Mouse (Mus musculus) embryonic facial prominence, embryonic 14.5 days (tissue): ENCODE results near the gene Pfdn4. TPM values are rescaled to one million over a fixed set of nuclear protein-coding genes. Genes with fewer than 3 reads are reported as not detected.

Experiments used
- ATAC-seq: fragments of 200-750 bp; cut with Nextera tagmentation; 2 replicates; pipeline ENCODE4 v1.8.0; 2017; ENCODE audit warnings: low read depth, moderate number of reproducible peaks, moderate TSS enrichment
- DNase-seq: peaks from one replicate; pipeline ENCODE4 v3.0.0-alpha.2; 2015; ENCODE audit warnings: low spot score
- H3K27ac ChIP-seq: fragments of 300-500 bp; sonication (generic); replicated peaks from 2 replicates; pipeline ENCODE4 v1.5.1; 2014; ENCODE audit warnings: low read depth, mild to moderate bottlenecking, low read length, moderate library complexity
- H3K27me3 ChIP-seq: fragments of 300-500 bp; sonication (generic); replicated peaks from 2 replicates; pipeline ENCODE4 v1.6.1; 2014; ENCODE audit warnings: low read length; ENCODE audit not compliant: control insufficient read depth, insufficient read depth
- H3K36me3 ChIP-seq: fragments of 300-500 bp; sonication (generic); 2 replicates; pipeline ENCODE4 v1.6.1; 2014; ENCODE audit warnings: low read length, mixed read lengths; ENCODE audit not compliant: control insufficient read depth, insufficient read depth
- H3K4me1 ChIP-seq: fragments of 300-500 bp; sonication (generic); 2 replicates; pipeline ENCODE4 v1.6.1; 2014; ENCODE audit warnings: antibody characterized with exemption, low read length; ENCODE audit not compliant: control insufficient read depth, insufficient read depth
- H3K4me2 ChIP-seq: fragments of 300-500 bp; sonication (generic); 2 replicates; pipeline ENCODE4 v1.6.1; 2014; ENCODE audit warnings: low read depth, mild to moderate bottlenecking, low read length, moderate library complexity, mixed read lengths
- H3K4me3 ChIP-seq: fragments of 300-500 bp; sonication (generic); 2 replicates; pipeline ENCODE4 v1.5.1; 2014; ENCODE audit warnings: low read depth, mild to moderate bottlenecking, low read length
- H3K9ac ChIP-seq: fragments of 300-500 bp; sonication (generic); 2 replicates; pipeline ENCODE4 v1.6.1; 2014; ENCODE audit warnings: low read depth, mild to moderate bottlenecking, low read length, moderate library complexity, mixed read lengths
- H3K9me3 ChIP-seq: fragments of 300-500 bp; sonication (generic); 2 replicates; pipeline ENCODE4 v1.6.1; 2016; ENCODE audit warnings: low read length; ENCODE audit not compliant: control insufficient read depth
- WGBS: fragments of 180-500 bp; shearing (Covaris S2); extraction: QIAGEN DNeasy Blood & Tissue Kit; methylation state at CpG from one replicate; pipeline ENCODE4 v1.1.7; 2014; 5-methylcytosine and 5-hydroxymethylcytosine counted together
- polyA plus RNA-seq: library from polyadenylated mRNA; unstranded; fragments of >200 nt; fragmentation: Nextera tagmentation; extraction: Ambion mirVana; gene quantifications from 2 replicates; pipeline ENCODE4 v1.2.1, GENCODE M21; 2014

Pfdn4 gene
- polyA plus RNA-seq, 1 experiment from 2014 or later = 87.6 TPM

DNA sequence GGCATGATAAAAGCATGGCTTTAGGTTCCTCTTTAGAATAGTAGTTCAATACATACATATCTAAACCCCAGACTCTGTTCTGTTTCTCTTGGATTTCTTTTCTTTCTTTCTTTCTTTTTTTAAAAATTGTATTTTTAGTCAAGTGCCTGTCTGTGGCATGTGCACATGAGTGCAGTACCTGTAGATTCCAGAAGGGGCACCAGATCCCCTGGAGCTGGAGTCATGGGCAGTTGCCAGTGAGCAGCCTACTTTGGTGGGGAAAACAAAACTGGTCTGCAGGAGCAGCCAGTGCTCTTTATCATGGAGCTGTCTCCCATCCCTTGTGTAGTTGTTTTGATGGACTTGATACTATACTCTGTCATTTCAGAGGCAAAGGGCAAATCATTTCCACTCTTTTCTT is 28.2 kb upstream of the Pfdn4 start:
- Histone ChIP-seq H3K4me1 (peaks cover 8% of the 10 kb centered on the region; the same call in 1 of the 2 replicates), H3K27ac (no peak overlapping the region), H3K9ac (no peak overlapping the region), H3K27me3 (no peaks in the 10 kb centered on the region; the same call in 1 of the 2 replicates), H3K9me3 (no peaks in the 10 kb centered on the region), H3K36me3 (no peaks in the 10 kb centered on the region), H3K4me3 (no peak overlapping the region), H3K4me2 (no peak overlapping the region)
- DNase-seq (no peak), ATAC-seq (no peak)

- no peaks in the 10 kb centered on the region; the same call in 1 of the 2 replicates for H3K27me3 ChIP-seq
- peaks cover 8% of the 10 kb centered on the region; the same call in 1 of the 2 replicates for H3K4me1 ChIP-seq
- H3K9ac ChIP-seq = no peak overlapping the region
- 8% methylated on average over 10 of the region's 10 CpGs for WGBS
- no peak overlapping the region for H3K27ac ChIP-seq
- DNase-seq (peak; percentile 57), ATAC-seq (no peak)
- H3K36me3 ChIP-seq = no peaks in the 10 kb centered on the region
- no peak overlapping the region for H3K4me3 ChIP-seq
- H3K9me3 ChIP-seq = no peaks in the 10 kb centered on the region
- H3K4me2 ChIP-seq = peak overlapping the region; percentile 7; the same call in 1 of the 2 replicates
Observed at GRCm38 (mm10) chr2:170469616-170470308, 26.5 kb upstream of the Pfdn4 start.

DNA sequence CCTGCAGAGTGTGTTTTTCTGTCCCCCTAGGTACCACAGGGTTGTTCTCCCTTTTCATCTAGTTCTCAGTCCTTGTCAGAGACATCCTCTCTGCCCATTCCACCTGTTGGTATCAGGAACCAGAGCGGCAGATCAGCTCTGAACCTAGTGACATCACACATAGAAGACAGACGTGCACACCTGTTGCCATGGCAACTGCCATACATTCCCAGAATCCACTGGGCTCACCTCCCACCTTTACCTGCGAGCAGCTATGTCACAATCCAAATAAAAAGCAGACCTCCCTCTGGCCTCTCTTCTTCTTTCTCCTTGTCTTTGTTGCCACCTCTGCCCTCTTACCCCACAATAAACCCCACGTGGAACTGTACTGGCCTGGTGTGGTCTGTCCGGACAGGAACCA is 25.6 kb upstream of the Pfdn4 start:
- 78% methylated on average over 5 of the region's 5 CpGs for WGBS

GRCm38 (mm10) chr2:170474125-170474524 is 22.1 kb upstream of the Pfdn4 start:
- Histone ChIP-seq H3K36me3 (no peaks in the 10 kb centered on the region), H3K27ac (no peak overlapping the region), H3K27me3 (no peaks in the 10 kb centered on the region; the same call in 1 of the 2 replicates), H3K4me2 (no peak overlapping the region), H3K9ac (no peak overlapping the region), H3K4me3 (no peak overlapping the region), H3K4me1 (peaks cover 8% of the 10 kb centered on the region; the same call in 1 of the 2 replicates), H3K9me3 (no peaks in the 10 kb centered on the region)
- WGBS = over 99% methylated on average over 5 of the region's 5 CpGs
- ATAC-seq = no peak
- no peak for DNase-seq

More for the DNA sequence above, 25.6 kb upstream of the Pfdn4 start:
- H3K27me3 ChIP-seq = no peaks in the 10 kb centered on the region; the same call in 1 of the 2 replicates
- no peak overlapping the region for H3K9ac ChIP-seq
- no peak overlapping the region for H3K4me3 ChIP-seq
- H3K4me1 ChIP-seq = peaks cover 8% of the 10 kb centered on the region; the same call in 1 of the 2 replicates
- no peak overlapping the region for H3K4me2 ChIP-seq
- H3K36me3 ChIP-seq = no peaks in the 10 kb centered on the region
- ATAC-seq (no peak), DNase-seq (no peak)
- H3K9me3 ChIP-seq = no peaks in the 10 kb centered on the region
- no peak overlapping the region for H3K27ac ChIP-seq

GRCm38 (mm10) chr2:170475164-170475563 is 21.1 kb upstream of the Pfdn4 start:
- WGBS = 68% methylated on average over 3 of the region's 3 CpGs
- DNase-seq = no peak
- no peaks in the 10 kb centered on the region for H3K36me3 ChIP-seq
- no peak overlapping the region for H3K4me2 ChIP-seq
- H3K9ac ChIP-seq = no peak overlapping the region
- no peak overlapping the region for H3K4me3 ChIP-seq
- 0 out of 2 replicates have a peak, but pooled peaks cover 1% of the 10 kb centered on the region for H3K4me1 ChIP-seq
- no peak for ATAC-seq
- no peaks in the 10 kb centered on the region for H3K9me3 ChIP-seq
- no peaks in the 10 kb centered on the region; the same call in 1 of the 2 replicates for H3K27me3 ChIP-seq
- H3K27ac ChIP-seq = no peak overlapping the region

- Histone ChIP-seq H3K4me3 (no peak overlapping the region), H3K27me3 (no peaks in the 10 kb centered on the region), H3K27ac (no peak overlapping the region), H3K9me3 (no peaks in the 10 kb centered on the region), H3K36me3 (no peaks in the 10 kb centered on the region), H3K4me2 (no peak overlapping the region), H3K9ac (no peak overlapping the region), H3K4me1 (no peaks in the 10 kb centered on the region)
- ATAC-seq = no peak
- WGBS = 84% methylated on average over 11 of the region's 11 CpGs
- no peak for DNase-seq
Observed at GRCm38 (mm10) chr2:170476215-170476614, 20.0 kb upstream of the Pfdn4 start.

DNA sequence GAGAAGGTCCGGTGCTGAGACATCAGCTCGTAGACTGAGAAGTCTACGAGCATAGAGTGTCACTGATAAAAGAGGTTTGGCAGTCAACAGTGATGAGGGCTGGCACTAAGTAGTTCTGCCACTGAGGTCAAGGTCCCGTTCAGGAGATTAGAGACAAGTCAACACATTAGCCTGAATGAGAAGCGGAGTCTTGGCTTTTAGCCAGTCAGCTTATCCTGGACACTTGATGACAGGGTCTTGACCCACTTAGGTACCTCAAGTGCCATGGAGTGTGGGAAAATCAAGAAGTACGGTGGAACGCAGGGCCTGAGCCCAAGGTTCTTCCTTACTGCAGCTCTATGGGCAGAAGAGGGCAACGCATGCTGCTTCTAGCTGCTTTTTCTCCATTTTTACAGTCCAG is 19.6 kb upstream of the Pfdn4 start:
- Histone ChIP-seq H3K27ac (no peak overlapping the region), H3K27me3 (no peaks in the 10 kb centered on the region), H3K9me3 (no peaks in the 10 kb centered on the region), H3K4me2 (no peak overlapping the region), H3K4me3 (no peak overlapping the region), H3K9ac (no peak overlapping the region), H3K36me3 (no peaks in the 10 kb centered on the region), H3K4me1 (no peaks in the 10 kb centered on the region)
- DNase-seq = no peak
- ATAC-seq = no peak
- 76% methylated on average over 8 of the region's 8 CpGs for WGBS

DNA sequence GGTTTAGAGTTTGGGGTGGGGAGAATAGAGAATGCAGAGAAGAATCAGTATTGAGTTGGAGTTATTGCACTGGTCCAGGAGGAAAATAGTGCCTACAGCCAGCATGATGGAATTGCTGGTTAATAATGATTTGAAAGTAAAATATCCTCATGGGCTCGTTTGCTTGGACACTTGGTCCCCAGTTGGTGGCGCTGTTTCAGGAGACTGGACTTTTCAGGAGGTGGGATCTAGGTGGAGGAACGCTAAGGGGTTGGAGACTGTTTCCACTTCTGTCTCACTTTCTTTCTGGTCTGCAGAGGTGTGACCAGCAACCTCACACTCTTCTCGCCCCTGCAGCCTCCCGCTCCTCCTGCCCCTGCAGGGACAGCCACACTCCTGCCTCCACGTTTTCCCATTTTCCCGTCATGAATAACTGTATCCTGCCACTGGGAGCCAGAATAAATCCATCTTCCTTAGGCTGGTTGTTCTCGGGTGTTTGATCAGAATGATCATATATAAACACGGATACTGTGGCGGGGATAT is 14.1 kb upstream of the Pfdn4 start:
- H3K4me3 ChIP-seq = no peak overlapping the region
- H3K9ac ChIP-seq = no peak overlapping the region
- no peaks in the 10 kb centered on the region; the same call in 1 of the 2 replicates for H3K27me3 ChIP-seq
- H3K4me2 ChIP-seq = no peak overlapping the region
- H3K36me3 ChIP-seq = no peaks in the 10 kb centered on the region
- 63% methylated on average over 10 of the region's 10 CpGs for whole genome bisulfite sequencing
- H3K27ac ChIP-seq = no peak overlapping the region
- no peak for ATAC-seq
- H3K4me1 ChIP-seq = no peaks in the 10 kb centered on the region
- no peak for DNase-seq
- no peaks in the 10 kb centered on the region for H3K9me3 ChIP-seq

DNA sequence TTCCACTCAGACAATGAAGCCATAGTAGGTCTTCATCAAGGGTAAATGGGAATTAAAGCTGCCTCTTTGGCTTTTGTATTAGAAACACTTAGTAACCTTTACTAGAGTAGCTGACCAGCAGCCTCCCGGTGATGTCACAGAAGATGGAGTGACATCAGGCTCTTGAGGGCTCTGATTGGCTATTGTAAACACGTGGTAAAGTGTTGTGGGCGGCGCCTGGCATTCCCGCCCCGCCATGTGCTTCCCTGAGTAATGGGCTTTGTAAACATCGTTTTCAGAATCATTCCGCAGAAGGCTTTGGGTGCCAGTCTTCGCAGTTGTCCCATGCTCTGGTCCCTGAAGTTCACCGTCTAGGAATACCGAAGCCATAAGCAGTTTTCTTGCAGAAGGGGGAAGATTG is 12.3 kb upstream of the Pfdn4 start:
- H3K4me2 ChIP-seq = no peak overlapping the region
- H3K27ac ChIP-seq = no peak overlapping the region
- peaks cover 5% of the 10 kb centered on the region; the same call in 1 of the 2 replicates for H3K27me3 ChIP-seq
- no peaks in the 10 kb centered on the region for H3K36me3 ChIP-seq
- no peak overlapping the region for H3K9ac ChIP-seq
- WGBS = 59% methylated on average over 11 of the region's 11 CpGs
- DNase-seq (no peak), ATAC-seq (no peak)
- H3K9me3 ChIP-seq = no peaks in the 10 kb centered on the region
- no peaks in the 10 kb centered on the region for H3K4me1 ChIP-seq
- H3K4me3 ChIP-seq = no peak overlapping the region
